Mouse (Mus musculus) lung, embryonic 14.5 days (tissue): Measurements from ENCODE around the gene Bbc3. TPM values are rescaled to one million over a fixed set of nuclear protein-coding genes. Genes with fewer than 3 reads are reported as not detected.

Experiments used
- ATAC-seq: fragments of 200-750 bp; cut with Nextera tagmentation; 2 replicates; pipeline ENCODE4 v1.8.0; 2017; ENCODE audit warnings: mild to moderate bottlenecking, moderate TSS enrichment, moderate library complexity; ENCODE audit not compliant: insufficient read depth
- DNase-seq: peaks from one replicate; pipeline ENCODE4 v3.0.0-alpha.2; 2015
- H3K27ac ChIP-seq: fragments of 300-500 bp; sonication (generic); 2 replicates; pipeline ENCODE4 v1.5.1; 2014; ENCODE audit warnings: low read depth, mild to moderate bottlenecking, moderate library complexity
- H3K27me3 ChIP-seq: fragments of 300-500 bp; sonication (generic); 2 replicates; pipeline ENCODE4 v1.6.1; 2014; ENCODE audit warnings: low read length, control low read depth; ENCODE audit not compliant: insufficient read depth
- H3K36me3 ChIP-seq: fragments of 300-500 bp; sonication (generic); 2 replicates; pipeline ENCODE4 v1.6.1; 2014; ENCODE audit warnings: control low read depth; ENCODE audit not compliant: insufficient read depth
- H3K4me1 ChIP-seq: fragments of 300-500 bp; sonication (generic); 2 replicates; pipeline ENCODE4 v1.6.1; 2014; ENCODE audit warnings: antibody characterized with exemption, control low read depth; ENCODE audit not compliant: insufficient read depth
- H3K4me2 ChIP-seq: fragments of 300-500 bp; sonication (generic); 2 replicates; pipeline ENCODE4 v1.6.1; 2014; ENCODE audit warnings: mild to moderate bottlenecking
- H3K4me3 ChIP-seq: fragments of 300-500 bp; sonication (generic); 2 replicates; pipeline ENCODE4 v1.5.1; 2014; ENCODE audit warnings: low read depth, low read length
- H3K9ac ChIP-seq: fragments of 300-500 bp; sonication (generic); 2 replicates; pipeline ENCODE4 v1.6.1; 2014
- H3K9me3 ChIP-seq: fragments of 300-500 bp; sonication (generic); 2 replicates; pipeline ENCODE4 v1.6.1; 2016; ENCODE audit warnings: low read depth, low read length, control low read depth
- CTCF ChIP-seq: IDR thresholded peaks from 2 replicates; pipeline ENCODE4 v1.5.1; 2016; ENCODE audit warnings: antibody characterized with exemption, low read depth
- WGBS: fragments of 180-500 bp; shearing (Covaris S2); extraction: QIAGEN DNeasy Blood & Tissue Kit; methylation state at CpG from one replicate; pipeline ENCODE4 v1.1.7; 2014; 5-methylcytosine and 5-hydroxymethylcytosine counted together
- polyA plus RNA-seq: library from polyadenylated mRNA; unstranded; fragments of >200 nt; fragmentation: Nextera tagmentation; extraction: Ambion mirVana; gene quantifications from 2 replicates; pipeline ENCODE4 v1.2.1, GENCODE M21; 2014

Bbc3 gene
- polyA plus RNA-seq, 1 experiment from 2014 or later: 6.4 TPM

GRCm38 (mm10) chr7:16349999-16350398 lies 41.8 kb downstream of the Bbc3 start:
- Histone ChIP-seq H3K9ac (no peak overlapping the region), H3K27ac (no peak overlapping the region), H3K4me1 (no peaks in the 10 kb centered on the region), H3K36me3 (peaks cover 71% of the 10 kb centered on the region), H3K27me3 (no peaks in the 10 kb centered on the region), H3K9me3 (no peaks in the 10 kb centered on the region), H3K4me3 (no peak overlapping the region), H3K4me2 (no peak overlapping the region)
- WGBS: 70% methylated on average over 5 of the region's 5 CpGs
- no peak for ATAC-seq
- no peak for TF ChIP-seq CTCF
- DNase-seq: no peak

GRCm38 (mm10) chr7:16355854-16356594 lies 47.8 kb downstream of the Bbc3 start:
- 74% methylated on average over 3 of the region's 3 CpGs for WGBS
- Histone ChIP-seq H3K36me3 (peaks cover 76% of the 10 kb centered on the region), H3K9me3 (no peaks in the 10 kb centered on the region), H3K4me3 (no peak overlapping the region), H3K27ac (0 out of 2 replicates have a peak overlapping the region, but pooled peaks have one; percentile 8), H3K4me2 (no peak overlapping the region), H3K27me3 (no peaks in the 10 kb centered on the region), H3K9ac (no peak overlapping the region), H3K4me1 (no peaks in the 10 kb centered on the region)
- ATAC-seq: no peak
- DNase-seq: no peak
- no peak for TF ChIP-seq CTCF

GRCm38 (mm10) chr7:16357602-16358001 lies 49.4 kb downstream of the Bbc3 start:
- no peak overlapping the region for H3K4me3 ChIP-seq
- H3K27me3 ChIP-seq: no peaks in the 10 kb centered on the region
- H3K4me2 ChIP-seq: no peak overlapping the region
- TF ChIP-seq CTCF: no peak
- ATAC-seq (no peak), DNase-seq (no peak)
- H3K36me3 ChIP-seq: peaks cover 78% of the 10 kb centered on the region
- no peak overlapping the region for H3K27ac ChIP-seq
- H3K4me1 ChIP-seq: no peaks in the 10 kb centered on the region
- no peaks in the 10 kb centered on the region for H3K9me3 ChIP-seq
- WGBS: 94% methylated on average over 3 of the region's 3 CpGs
- H3K9ac ChIP-seq: no peak overlapping the region

- DNase-seq: no peak
- H3K9me3 ChIP-seq: no peaks in the 10 kb centered on the region
- peaks cover 85% of the 10 kb centered on the region for H3K36me3 ChIP-seq
- WGBS: 79% methylated on average over 1 of the region's 1 CpGs
- ATAC-seq: no peak
- no peak overlapping the region for H3K4me2 ChIP-seq
- TF ChIP-seq CTCF: no peak
- peaks cover 4% of the 10 kb centered on the region; the same call in 1 of the 2 replicates for H3K4me1 ChIP-seq
- H3K27me3 ChIP-seq: no peaks in the 10 kb centered on the region
- H3K4me3 ChIP-seq: no peak overlapping the region
- H3K27ac ChIP-seq: no peak overlapping the region
- no peak overlapping the region for H3K9ac ChIP-seq
These were observed 56.1 kb downstream of the Bbc3 start for GRCm38 (mm10) chr7:16364319-16364718.

- Histone ChIP-seq H3K4me2 (no peak overlapping the region), H3K27ac (0 out of 2 replicates have a peak overlapping the region, but pooled peaks have one; percentile 5)
- DNase-seq: peak; percentile 9
These were observed 56.8 kb downstream of the Bbc3 start for GRCm38 (mm10) chr7:16364901-16365500.

GRCm38 (mm10) chr7:16366133-16366646 lies 58.0 kb downstream of the Bbc3 start:
- no peak overlapping the region for H3K27ac ChIP-seq

More at GRCm38 (mm10) chr7:16364901-16365500, 56.8 kb downstream of the Bbc3 start:
- Histone ChIP-seq H3K4me1 (peaks cover 4% of the 10 kb centered on the region; the same call in 1 of the 2 replicates), H3K9ac (no peak overlapping the region), H3K9me3 (no peaks in the 10 kb centered on the region), H3K4me3 (no peak overlapping the region), H3K36me3 (peaks cover 86% of the 10 kb centered on the region), H3K27me3 (no peaks in the 10 kb centered on the region)
- 60% methylated on average over 4 of the region's 4 CpGs for WGBS
- no peak for ATAC-seq
- 0 out of 2 replicates have a peak, but pooled peaks have one; percentile 1 for TF ChIP-seq CTCF

GRCm38 (mm10) chr7:16366669-16367068 lies 58.5 kb downstream of the Bbc3 start:
- TF ChIP-seq CTCF: no peak
- ATAC-seq (no peak), DNase-seq (no peak)
- whole genome bisulfite sequencing: 69% methylated on average over 4 of the region's 4 CpGs
- Histone ChIP-seq H3K4me1 (peaks cover 4% of the 10 kb centered on the region; the same call in 1 of the 2 replicates), H3K9ac (no peak overlapping the region), H3K9me3 (no peaks in the 10 kb centered on the region), H3K4me3 (no peak overlapping the region), H3K27me3 (no peaks in the 10 kb centered on the region), H3K36me3 (peaks cover 88% of the 10 kb centered on the region), H3K4me2 (no peak overlapping the region), H3K27ac (no peak overlapping the region)

More at GRCm38 (mm10) chr7:16366133-16366646, 58.0 kb downstream of the Bbc3 start:
- H3K36me3 ChIP-seq: peaks cover 89% of the 10 kb centered on the region
- DNase-seq (no peak), ATAC-seq (no peak)
- no peak overlapping the region for H3K9ac ChIP-seq
- H3K4me2 ChIP-seq: no peak overlapping the region
- TF ChIP-seq CTCF: no peak
- 66% methylated on average over 10 of the region's 10 CpGs for WGBS
- H3K27me3 ChIP-seq: no peaks in the 10 kb centered on the region
- no peak overlapping the region for H3K4me3 ChIP-seq
- H3K4me1 ChIP-seq: peaks cover 4% of the 10 kb centered on the region; the same call in 1 of the 2 replicates
- no peaks in the 10 kb centered on the region for H3K9me3 ChIP-seq

Other genes starting within 250 kb of the Bbc3 start
- 0.16 TPM in 1 of 2 replicates, not detected in the other for gene Zfp541, start 246.6 kb upstream of the Bbc3 start, polyA plus RNA-seq
- 168 and 176 TPM in 2 replicates for gene Napa, start 209.9 kb upstream of the Bbc3 start, polyA plus RNA-seq
- 26.6 and 26.7 TPM in 2 replicates for gene Kptn, start 188.5 kb upstream of the Bbc3 start, polyA plus RNA-seq
- gene Slc8a2, start 178.6 kb upstream of the Bbc3 start, polyA plus RNA-seq: 0.12 and 0.17 TPM in 2 replicates
- gene Meis3, start 133.3 kb upstream of the Bbc3 start, polyA plus RNA-seq: 21.0 and 24.9 TPM in 2 replicates
- gene Dhx34, start 86.4 kb upstream of the Bbc3 start, polyA plus RNA-seq: 11.2 and 13.8 TPM in 2 replicates
- 0.05 and 0.18 TPM in 2 replicates for gene C5ar2, start 64.2 kb upstream of the Bbc3 start, polyA plus RNA-seq
- gene C5ar1, start 48.9 kb upstream of the Bbc3 start, polyA plus RNA-seq: 1.7 and 2.0 TPM in 2 replicates
- 14.3 and 14.5 TPM in 2 replicates for gene Inafm1, start 34.8 kb upstream of the Bbc3 start, polyA plus RNA-seq
- gene Ccdc9, start 21.6 kb upstream of the Bbc3 start, polyA plus RNA-seq: 17.7 and 22.7 TPM in 2 replicates
- gene Sae1, start 79.4 kb downstream of the Bbc3 start, polyA plus RNA-seq: 356 and 365 TPM in 2 replicates
- 18.7 and 19.0 TPM in 2 replicates for gene Zc3h4, start 92.5 kb downstream of the Bbc3 start, polyA plus RNA-seq
- gene Tmem160, start 144.4 kb downstream of the Bbc3 start, polyA plus RNA-seq: 40.4 and 46.1 TPM in 2 replicates
- 0.07 TPM in 1 of 2 replicates, not detected in the other for gene Npas1, start 169.3 kb downstream of the Bbc3 start, polyA plus RNA-seq